Comparison of ENCODE assay signal across 10 mouse cellular contexts in the genomic region with DNA sequence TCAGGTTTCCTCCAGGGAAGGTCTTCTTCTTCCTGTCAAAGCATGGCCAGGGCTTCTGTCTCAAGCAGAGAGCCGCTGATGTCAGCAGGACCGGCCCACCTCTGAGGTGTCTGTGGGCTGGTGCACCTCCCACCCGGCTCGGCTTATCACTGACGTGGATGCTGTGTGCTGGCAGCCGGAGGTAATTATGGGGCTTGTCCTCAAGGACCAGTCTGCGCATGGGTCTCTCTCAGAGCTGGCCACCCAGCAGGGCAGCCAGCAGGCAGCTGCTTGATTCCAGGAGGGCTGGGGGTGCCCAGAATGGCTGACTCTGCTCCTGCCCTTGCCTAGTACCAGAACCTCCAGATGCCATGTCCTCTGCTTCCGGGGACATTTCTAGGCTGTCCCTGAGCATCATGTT. TPM values are rescaled to one million over a fixed set of nuclear protein-coding genes. Genes with fewer than 3 reads are reported as not detected.
A peak's percentile ranks its signal among the peaks of the same experiment; 100 is the strongest.
DNase-seq lines count a peak whose midpoint lies in the region; ATAC-seq and TF ChIP-seq lines count a peak whose summit lies in the region.
"Had no signal": no experiment of that assay in that cellular context is flagged by ENCODE, and none has a peak within 500 bp of the region (broad histone marks: within the 10 kb centered on the region; RNA-seq: fewer than 3 reads in every experiment).

No protein-coding gene starts in this region.

- H3K4me1 ChIP-seq in heart, embryonic 14.5 days (ENCODE audit: control insufficient read depth in 2 of 2, insufficient read depth in 2 of 2, low read length in 2 of 2), result peaks cover 17 to 20% of the 10 kb centered on the region in 2 experiments
- H3K4me1 ChIP-seq in heart, adult 2 months (ENCODE audit: control insufficient read depth, insufficient read depth, low read length), result no peaks in the 10 kb centered on the region
- peaks cover 17% of the 10 kb centered on the region for H3K4me1 ChIP-seq in lung, embryonic 16.5 days (replicated peaks; ENCODE audit: control insufficient read depth, insufficient read depth, low read length)
- H3K4me1 ChIP-seq in embryonic facial prominence, embryonic 14.5 days (ENCODE audit: control insufficient read depth, insufficient read depth, low read length), result no peaks in the 10 kb centered on the region

- H3K79me2 ChIP-seq in heart, adult 2 months (replicated peaks; ENCODE audit: control insufficient read depth, insufficient read depth, low read length), result no peaks in the 10 kb centered on the region

- no peak for TF ChIP-seq CTCF in heart, adult 2 months (IDR thresholded peaks at IDR 0.05)

- H3K27ac ChIP-seq in heart, embryonic 14.5 days (replicated peaks in 1 of 2; ENCODE audit: control insufficient read depth in 1 of 2, insufficient read depth in 1 of 2, low read depth in 2 of 2, low read length in 2 of 2), result no peak overlapping the region
- no peak overlapping the region for H3K27ac ChIP-seq in heart, adult 2 months
- H3K27ac ChIP-seq in lung, embryonic 16.5 days (ENCODE audit: low read length), result no peak overlapping the region
- no peak overlapping the region for H3K27ac ChIP-seq in embryonic facial prominence, embryonic 14.5 days (replicated peaks; ENCODE audit: low read depth, low read length)

- peak overlapping the region; percentile 34 for H3K4me2 ChIP-seq in heart, embryonic 14.5 days (ENCODE audit: low read length)
- no peak overlapping the region for H3K4me2 ChIP-seq in lung, embryonic 16.5 days (ENCODE audit: low read depth, low read length)
- no peak overlapping the region for H3K4me2 ChIP-seq in embryonic facial prominence, embryonic 14.5 days (ENCODE audit: low read depth, low read length)

- H3K27me3 ChIP-seq in heart, embryonic 14.5 days (ENCODE audit: control insufficient read depth, insufficient read depth, low read length), result no peaks in the 10 kb centered on the region
- H3K27me3 ChIP-seq in heart, adult 2 months (ENCODE audit: control insufficient read depth, insufficient read depth, low read length), result no peaks in the 10 kb centered on the region
- no peaks in the 10 kb centered on the region; the same call in 1 of the 2 replicates for H3K27me3 ChIP-seq in lung, embryonic 16.5 days (ENCODE audit: control insufficient read depth, insufficient read depth, low read depth, low read length)
- H3K27me3 ChIP-seq in embryonic facial prominence, embryonic 14.5 days (replicated peaks; ENCODE audit: control insufficient read depth, insufficient read depth, low read length), result no peaks in the 10 kb centered on the region

- no peaks in the 10 kb centered on the region for H3K36me3 ChIP-seq in heart, embryonic 14.5 days (ENCODE audit: control insufficient read depth, insufficient read depth, low read length)
- H3K36me3 ChIP-seq in heart, adult 2 months (ENCODE audit: control insufficient read depth, insufficient read depth, low read length), result no peaks in the 10 kb centered on the region
- no peaks in the 10 kb centered on the region for H3K36me3 ChIP-seq in lung, embryonic 16.5 days (ENCODE audit: control insufficient read depth, insufficient read depth, low read length)
- H3K36me3 ChIP-seq in embryonic facial prominence, embryonic 14.5 days (ENCODE audit: control insufficient read depth, insufficient read depth, low read length), result no peaks in the 10 kb centered on the region

- no peak for TF ChIP-seq POLR2A in heart, adult 2 months (IDR thresholded peaks at IDR 0.05; ENCODE audit: insufficient read depth, low read depth, low read length)

- 0 out of 2 replicates have a peak, but pooled peaks have one; percentile 17 for ATAC-seq in heart, embryonic 14.5 days (ENCODE audit: insufficient number of reproducible peaks, insufficient read depth, low FRiP score, low read depth)
- ATAC-seq in lung, embryonic 16.5 days (ENCODE audit: low read depth), result peak; percentile 32
- peak; percentile 53; the same call in 1 of the 2 replicates for ATAC-seq in embryonic facial prominence, embryonic 14.5 days (ENCODE audit: low read depth)
- ATAC-seq in megakaryocyte progenitor cell, adult 5-6 weeks (replicated peaks; ENCODE audit: poor library complexity), result peak; percentile 17; the same call in 1 of the 2 replicates

- peak overlapping the region; percentile 21; the same call in 1 of the 2 replicates for H3K9ac ChIP-seq in heart, embryonic 14.5 days (ENCODE audit: low read length)
- no peak overlapping the region for H3K9ac ChIP-seq in heart, adult 2 months (ENCODE audit: low read depth, low read length)
- H3K9ac ChIP-seq in lung, embryonic 16.5 days (ENCODE audit: low read length), result peak overlapping the region; percentile 14; the same call in 1 of the 2 replicates
- no peak overlapping the region for H3K9ac ChIP-seq in embryonic facial prominence, embryonic 14.5 days (ENCODE audit: low read depth, low read length)

- intact Hi-C loops in heart, adult 2 months (cut with DNase I), result no loop called here

- H3K4me3 ChIP-seq in heart, embryonic 14.5 days (ENCODE audit: control insufficient read depth in 1 of 2, insufficient read depth in 1 of 2, low read depth in 1 of 2, low read length in 2 of 2), result no peak overlapping the region
- no peak overlapping the region for H3K4me3 ChIP-seq in heart, adult 2 months
- no peak overlapping the region for H3K4me3 ChIP-seq in lung, embryonic 16.5 days (ENCODE audit: low read length)
- H3K4me3 ChIP-seq in embryonic facial prominence, embryonic 14.5 days (ENCODE audit: low read depth, low read length), result no peak overlapping the region

- no peaks in the 10 kb centered on the region for H3K9me3 ChIP-seq in heart, embryonic 14.5 days (ENCODE audit: control insufficient read depth, low read length)
- H3K9me3 ChIP-seq in lung, embryonic 16.5 days (ENCODE audit: control insufficient read depth, low read length), result no peaks in the 10 kb centered on the region
- no peaks in the 10 kb centered on the region for H3K9me3 ChIP-seq in embryonic facial prominence, embryonic 14.5 days (ENCODE audit: control insufficient read depth, low read length)

- no peak for TF ChIP-seq EP300 in heart, adult 2 months (IDR thresholded peaks at IDR 0.05; ENCODE audit: insufficient read depth, low read depth, low read length)

- WGBS in heart, embryonic 14.5 days, result 16% methylated on average over 8 of the region's 8 CpGs
- 20% methylated on average over 8 of the region's 8 CpGs for WGBS in heart, adult 2 months
- 17% methylated on average over 8 of the region's 8 CpGs for WGBS in lung, embryonic 16.5 days
- WGBS in embryonic facial prominence, embryonic 14.5 days, result 24% methylated on average over 8 of the region's 8 CpGs

- DNase-seq in heart, adult 2 months, result no peak
- no peak for DNase-seq in lung, postnatal 14 days
- DNase-seq in embryonic facial prominence, embryonic 14.5 days (ENCODE audit: low spot score), result no peak
- no peak for DNase-seq in urinary bladder, postnatal 14 days (ENCODE audit: low spot score)
- no peak for DNase-seq in adipocyte (ENCODE audit: low spot score)
- DNase-seq: cerebellum, adult 11-12 months; right cerebral cortex, postnatal 25 days had no signal

RNA-seq across cellular contexts. Expression of a gene that starts 19.7 kb away (rescaled TPM):
- 6.5 and 9.2 TPM in 2 replicates for polyA plus RNA-seq in heart, embryonic 14.5 days (2014; fragmentation: Nextera tagmentation; extraction: Ambion mirVana)
- 10 to 100 TPM in 1 of 2 experiments, 1 to 10 TPM in 1; 8.1 to 12.3 TPM for total RNA-seq in heart, adult 2 months (2021)
- polyA plus RNA-seq in heart, adult 2 months (2012; rRNA removed), result 4.7 and 5.4 TPM in 2 replicates
- polyA plus RNA-seq in lung, embryonic 16.5 days (2015; fragmentation: Nextera tagmentation; extraction: Ambion mirVana), result 13.3 and 14.0 TPM in 2 replicates
- 11.0 and 13.5 TPM in 2 replicates for polyA plus RNA-seq in embryonic facial prominence, embryonic 14.5 days (2014; fragmentation: Nextera tagmentation; extraction: Ambion mirVana)
- total RNA-seq in megakaryocyte progenitor cell, adult 5-6 weeks (2015), result 19.9 and 21.5 TPM in 2 replicates
- total RNA-seq in megakaryocyte progenitor cell, adult 5-6 weeks (2017), result 24.8 and 25.4 TPM in 2 replicates

Comparison
In these comparisons a context has a peak if more than half of its experiments do, and no peak if none do; other contexts are left out.
1. H3K9ac ChIP-seq: peak in heart, embryonic 14.5 days (single experiment) and lung, embryonic 16.5 days (single experiment); none in heart, adult 2 months (single experiment) and embryonic facial prominence, embryonic 14.5 days (single experiment).
2. Peak in every context shown above with its lines, with median percentiles within 50 percentile points of each other: ATAC-seq.